Mouse (Mus musculus) MEL (cell line): ENCODE data around the gene Tom1l2.

ENCODE experiments used
- CTCF ChIP-seq, 3 experiments: IDR thresholded peaks in 2 of 3; conservative IDR thresholded peaks in 1 of 3; 2 replicates each; pipeline ENCODE4 v1.5.1; 2011 to 2012; ENCODE audit warnings: low read length in 3 of 3, low read depth in 2 of 3, mild to moderate bottlenecking in 2 of 3, improper control_type of control experiment in 1 of 3, inconsistent platforms in 1 of 3, mixed read lengths in 1 of 3, moderate library complexity in 1 of 3; ENCODE audit not compliant: control insufficient read depth in 1 of 3, insufficient read depth in 1 of 3, poor library complexity in 1 of 3, severe bottlenecking in 1 of 3
- ETS1 ChIP-seq: IDR thresholded peaks from 2 replicates; pipeline ENCODE4 v1.6.1; 2012; ENCODE audit warnings: low read depth, mild to moderate bottlenecking, inconsistent platforms, low read length, improper control_type of control experiment, moderate library complexity
- HCFC1 ChIP-seq: IDR thresholded peaks from 2 replicates; pipeline ENCODE4 v1.6.1; 2012; ENCODE audit warnings: low read depth, mild to moderate bottlenecking, inconsistent platforms, low read length, improper control_type of control experiment, moderate library complexity

DNA sequence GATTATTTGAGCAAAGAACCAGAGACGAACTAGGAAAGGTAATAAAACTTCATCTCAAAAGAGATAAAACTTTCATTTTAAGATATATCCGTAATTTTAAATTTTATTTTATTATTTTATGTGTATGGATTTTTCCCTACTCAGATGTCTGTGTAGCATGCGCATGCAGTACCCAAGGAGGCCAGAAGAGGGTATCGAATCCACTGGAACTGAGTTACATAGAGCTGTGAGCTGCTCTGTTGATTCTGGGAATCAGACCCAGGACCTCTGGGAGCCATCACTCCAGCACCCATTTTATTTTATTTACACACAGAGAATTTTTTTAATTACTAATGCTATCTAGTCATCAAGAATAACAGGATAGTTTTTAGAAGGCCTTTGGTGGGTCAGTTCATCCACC is 45.9 kb downstream of the Tom1l2 start:
- TF ChIP-seq HCFC1 (no peak), ETS1 (no peak), CTCF (IDR thresholded peaks at IDR 0.05 in 2 of 3, conservative IDR thresholded peaks at IDR 0.05 in 1 of 3; ENCODE audit: control insufficient read depth in 1 of 3, insufficient read depth in 1 of 3, low read depth in 2 of 3, low read length in 3 of 3, poor library complexity in 1 of 3, severe bottlenecking in 1 of 3) (peak; percentile 64 to 77 (median 72))
